Mouse (Mus musculus) cerebellum, adult 11-12 months (tissue): ENCODE results near the gene Clic1.

Source experiments
- DNase-seq: peaks from one replicate; pipeline ENCODE4 v3.0.0; 2022

The Clic1 gene

GRCm38 (mm10) chr17:35092403-35093198 is 42.8 kb downstream of the Clic1 start:
- no peak for DNase-seq

- no peak for DNase-seq
Measured at GRCm38 (mm10) chr17:35094475-35095365, 45.0 kb downstream of the Clic1 start.

- DNase-seq = peak; percentile 68
Measured at GRCm38 (mm10) chr17:35096597-35096996, 46.8 kb downstream of the Clic1 start.

- DNase-seq = peak; percentile 76
Measured at GRCm38 (mm10) chr17:35097164-35097655, 47.4 kb downstream of the Clic1 start.

GRCm38 (mm10) chr17:35100196-35100765 is 50.5 kb downstream of the Clic1 start:
- no peak for DNase-seq

GRCm38 (mm10) chr17:35101161-35101560 is 51.4 kb downstream of the Clic1 start:
- DNase-seq = no peak

GRCm38 (mm10) chr17:35102299-35102698 is 52.5 kb downstream of the Clic1 start:
- no peak for DNase-seq

GRCm38 (mm10) chr17:35103221-35103690 is 53.5 kb downstream of the Clic1 start:
- DNase-seq = no peak

- DNase-seq = no peak
Measured at GRCm38 (mm10) chr17:35104079-35104478, 54.3 kb downstream of the Clic1 start.

GRCm38 (mm10) chr17:35104754-35105153 is 55.0 kb downstream of the Clic1 start:
- DNase-seq = no peak

GRCm38 (mm10) chr17:35105740-35106389 is 56.1 kb downstream of the Clic1 start:
- peak; percentile 78 for DNase-seq

GRCm38 (mm10) chr17:35106522-35106921 is 56.8 kb downstream of the Clic1 start:
- no peak for DNase-seq

GRCm38 (mm10) chr17:35108097-35108496 is 58.3 kb downstream of the Clic1 start, which contains the start of gene Ly6g5c:
Ly6g5c (plus strand) TSS chr17:35108279.
- DNase-seq = peak; percentile 82
